Mouse (Mus musculus) midbrain, embryonic 15.5 days (tissue): Measurements from ENCODE around the gene Rfc2. TPM values are rescaled to one million over a fixed set of nuclear protein-coding genes. Genes with fewer than 3 reads are reported as not detected.

Experiments
- ATAC-seq: fragments of 200-750 bp; cut with Nextera tagmentation; replicated peaks from 2 replicates; pipeline ENCODE4 v1.8.0; 2017; ENCODE audit warnings: moderate TSS enrichment
- H3K27ac ChIP-seq: fragments of 300-500 bp; sonication (generic); 2 replicates; pipeline ENCODE4 v1.5.1; 2015; ENCODE audit warnings: mild to moderate bottlenecking, inconsistent platforms
- H3K27me3 ChIP-seq: fragments of 300-500 bp; sonication (generic); replicated peaks from 2 replicates; pipeline ENCODE4 v1.6.1; 2015; ENCODE audit warnings: inconsistent platforms
- H3K36me3 ChIP-seq: fragments of 300-500 bp; sonication (generic); replicated peaks from 2 replicates; pipeline ENCODE4 v1.6.1; 2015; ENCODE audit warnings: inconsistent platforms
- H3K4me1 ChIP-seq: fragments of 300-500 bp; sonication (generic); 2 replicates; pipeline ENCODE4 v1.6.1; 2015; ENCODE audit warnings: inconsistent platforms
- H3K4me2 ChIP-seq: fragments of 300-500 bp; sonication (generic); 2 replicates; pipeline ENCODE4 v1.6.1; 2015; ENCODE audit warnings: inconsistent platforms, mild to moderate bottlenecking, moderate library complexity
- H3K4me3 ChIP-seq: fragments of 300-500 bp; sonication (generic); 2 replicates; pipeline ENCODE4 v1.5.1; 2015; ENCODE audit warnings: mild to moderate bottlenecking, inconsistent platforms
- H3K9ac ChIP-seq: fragments of 300-500 bp; sonication (generic); 2 replicates; pipeline ENCODE4 v1.6.1; 2015; ENCODE audit warnings: mild to moderate bottlenecking, inconsistent platforms
- H3K9me3 ChIP-seq: fragments of 300-500 bp; sonication (generic); 2 replicates; pipeline ENCODE4 v1.6.1; 2016; ENCODE audit warnings: inconsistent platforms
- WGBS: fragments of 180-500 bp; shearing (Covaris S2); methylation state at CpG from one replicate; pipeline ENCODE4 v1.1.7; 2015; ENCODE audit warnings: mixed read lengths; 5-methylcytosine and 5-hydroxymethylcytosine counted together
- polyA plus RNA-seq: library from polyadenylated mRNA; unstranded; fragments of >200 nt; fragmentation: Nextera tagmentation; extraction: Ambion mirVana; gene quantifications from 2 replicates; pipeline ENCODE4 v1.2.1, GENCODE M21; 2015

Gene Rfc2
- polyA plus RNA-seq, 1 experiment from 2014 or later, result 191 TPM

- no peak overlapping the region for H3K4me3 ChIP-seq
- no peaks in the 10 kb centered on the region for H3K27me3 ChIP-seq
- no peak overlapping the region for H3K27ac ChIP-seq
- peaks cover 25% of the 10 kb centered on the region for H3K36me3 ChIP-seq
- no peaks in the 10 kb centered on the region for H3K4me1 ChIP-seq
- H3K4me2 ChIP-seq, result no peak overlapping the region
- ATAC-seq, result no peak
- WGBS, result 95% methylated on average over 11 of the region's 11 CpGs
- H3K9me3 ChIP-seq, result no peaks in the 10 kb centered on the region
- no peak overlapping the region for H3K9ac ChIP-seq
Measured at GRCm38 (mm10) chr5:134592026-134592581, 10.9 kb downstream of the Rfc2 start.

GRCm38 (mm10) chr5:134593093-134593492, 11.9 kb downstream of the Rfc2 start:
- Histone ChIP-seq H3K4me2 (no peak overlapping the region), H3K9me3 (no peaks in the 10 kb centered on the region), H3K4me3 (no peak overlapping the region), H3K36me3 (peaks cover 27% of the 10 kb centered on the region), H3K27me3 (no peaks in the 10 kb centered on the region), H3K27ac (no peak overlapping the region), H3K4me1 (no peaks in the 10 kb centered on the region), H3K9ac (no peak overlapping the region)
- 90% methylated on average over 9 of the region's 9 CpGs for WGBS
- ATAC-seq, result no peak

GRCm38 (mm10) chr5:134597711-134598110, 16.5 kb downstream of the Rfc2 start:
- no peak for ATAC-seq
- Histone ChIP-seq H3K27me3 (no peaks in the 10 kb centered on the region), H3K4me1 (no peaks in the 10 kb centered on the region), H3K9ac (no peak overlapping the region), H3K4me2 (no peak overlapping the region), H3K27ac (no peak overlapping the region), H3K4me3 (no peak overlapping the region), H3K36me3 (0 out of 2 replicates have a peak, but pooled peaks cover 16% of the 10 kb centered on the region), H3K9me3 (no peaks in the 10 kb centered on the region)
- 84% methylated on average over 10 of the region's 10 CpGs for WGBS

GRCm38 (mm10) chr5:134604376-134604775, 23.2 kb downstream of the Rfc2 start:
- Histone ChIP-seq H3K4me3 (no peak overlapping the region), H3K27ac (no peak overlapping the region), H3K27me3 (no peaks in the 10 kb centered on the region), H3K9ac (no peak overlapping the region), H3K4me2 (no peak overlapping the region), H3K36me3 (no peaks in the 10 kb centered on the region), H3K4me1 (no peaks in the 10 kb centered on the region), H3K9me3 (no peaks in the 10 kb centered on the region)
- ATAC-seq, result no peak
- WGBS, result 87% methylated on average over 11 of the region's 11 CpGs

GRCm38 (mm10) chr5:134606314-134606713, 25.1 kb downstream of the Rfc2 start:
- Histone ChIP-seq H3K36me3 (no peaks in the 10 kb centered on the region), H3K4me3 (no peak overlapping the region), H3K9ac (no peak overlapping the region), H3K27me3 (no peaks in the 10 kb centered on the region), H3K9me3 (no peaks in the 10 kb centered on the region), H3K4me2 (no peak overlapping the region), H3K27ac (no peak overlapping the region), H3K4me1 (no peaks in the 10 kb centered on the region)
- ATAC-seq, result no peak

GRCm38 (mm10) chr5:134607121-134607520, 26.0 kb downstream of the Rfc2 start:
- no peak overlapping the region for H3K4me2 ChIP-seq
- ATAC-seq, result no peak
- no peaks in the 10 kb centered on the region for H3K4me1 ChIP-seq
- H3K27ac ChIP-seq, result no peak overlapping the region
- H3K4me3 ChIP-seq, result no peak overlapping the region
- H3K36me3 ChIP-seq, result no peaks in the 10 kb centered on the region
- no peaks in the 10 kb centered on the region for H3K9me3 ChIP-seq
- H3K27me3 ChIP-seq, result no peaks in the 10 kb centered on the region
- H3K9ac ChIP-seq, result no peak overlapping the region
- WGBS, result 66% methylated on average over 5 of the region's 5 CpGs

GRCm38 (mm10) chr5:134609916-134610643, 28.9 kb downstream of the Rfc2 start:
- no peak overlapping the region for H3K9ac ChIP-seq
- WGBS, result 89% methylated on average over 12 of the region's 12 CpGs
- H3K4me2 ChIP-seq, result no peak overlapping the region
- no peak for ATAC-seq
- no peaks in the 10 kb centered on the region for H3K9me3 ChIP-seq
- no peak overlapping the region for H3K27ac ChIP-seq
- H3K4me1 ChIP-seq, result no peaks in the 10 kb centered on the region
- no peaks in the 10 kb centered on the region for H3K36me3 ChIP-seq
- no peak overlapping the region for H3K4me3 ChIP-seq
- H3K27me3 ChIP-seq, result no peaks in the 10 kb centered on the region

GRCm38 (mm10) chr5:134611810-134612521, 30.8 kb downstream of the Rfc2 start:
- no peak for ATAC-seq

GRCm38 (mm10) chr5:134613727-134614126, 32.6 kb downstream of the Rfc2 start:
- ATAC-seq, result no peak
- H3K27me3 ChIP-seq, result no peaks in the 10 kb centered on the region
- no peaks in the 10 kb centered on the region for H3K9me3 ChIP-seq
- H3K27ac ChIP-seq, result no peak overlapping the region
- no peak overlapping the region for H3K9ac ChIP-seq
- H3K4me3 ChIP-seq, result no peak overlapping the region
- no peak overlapping the region for H3K4me2 ChIP-seq
- 91% methylated on average over 9 of the region's 9 CpGs for WGBS
- H3K4me1 ChIP-seq, result no peaks in the 10 kb centered on the region
- H3K36me3 ChIP-seq, result peaks cover 12% of the 10 kb centered on the region; the same call in 1 of the 2 replicates

More at GRCm38 (mm10) chr5:134611810-134612521, 30.8 kb downstream of the Rfc2 start:
- H3K4me3 ChIP-seq, result no peak overlapping the region
- no peak overlapping the region for H3K9ac ChIP-seq
- H3K4me1 ChIP-seq, result no peaks in the 10 kb centered on the region
- H3K4me2 ChIP-seq, result no peak overlapping the region
- no peaks in the 10 kb centered on the region for H3K9me3 ChIP-seq
- WGBS, result 73% methylated on average over 8 of the region's 8 CpGs
- no peaks in the 10 kb centered on the region for H3K36me3 ChIP-seq
- no peaks in the 10 kb centered on the region for H3K27me3 ChIP-seq
- H3K27ac ChIP-seq, result no peak overlapping the region

GRCm38 (mm10) chr5:134614296-134614695, 33.1 kb downstream of the Rfc2 start:
- ATAC-seq, result no peak
- Histone ChIP-seq H3K4me2 (no peak overlapping the region), H3K27me3 (no peaks in the 10 kb centered on the region), H3K4me3 (no peak overlapping the region), H3K9me3 (no peaks in the 10 kb centered on the region), H3K9ac (no peak overlapping the region), H3K27ac (no peak overlapping the region), H3K36me3 (peaks cover 18% of the 10 kb centered on the region), H3K4me1 (no peaks in the 10 kb centered on the region)
- 95% methylated on average over 8 of the region's 8 CpGs for WGBS

GRCm38 (mm10) chr5:134614802-134615201, 33.6 kb downstream of the Rfc2 start, which contains the start of gene Lat2:
Lat2 (minus strand) TSS chr5:134615025.
- Histone ChIP-seq H3K9ac (no peak within 1 kb of the TSS), H3K27me3 (no peaks in the 10 kb centered on the region), H3K4me2 (no peak within 1 kb of the TSS), H3K36me3 (peaks cover 23% of the 10 kb centered on the region), H3K9me3 (no peaks in the 10 kb centered on the region), H3K27ac (no peak within 1 kb of the TSS), H3K4me3 (no peak within 1 kb of the TSS), H3K4me1 (no peaks in the 10 kb centered on the region)
- 91% methylated on average over 7 of the region's 7 CpGs for WGBS
- no peak for ATAC-seq

GRCm38 (mm10) chr5:134615380-134615779, 34.2 kb downstream of the Rfc2 start:
- peaks cover 28% of the 10 kb centered on the region for H3K36me3 ChIP-seq
- no peak overlapping the region for H3K4me3 ChIP-seq
- H3K27ac ChIP-seq, result no peak overlapping the region
- H3K9me3 ChIP-seq, result no peaks in the 10 kb centered on the region
- no peak for ATAC-seq
- H3K4me1 ChIP-seq, result no peaks in the 10 kb centered on the region
- H3K9ac ChIP-seq, result no peak overlapping the region
- no peak overlapping the region for H3K4me2 ChIP-seq
- no peaks in the 10 kb centered on the region for H3K27me3 ChIP-seq
- WGBS, result 89% methylated on average over 8 of the region's 8 CpGs
